Mouse (Mus musculus): ENCODE measurements around the gene Lmod2. TPM values are rescaled to one million over a fixed set of nuclear protein-coding genes. Genes with fewer than 3 reads are reported as not detected.
A peak's percentile ranks its signal among the peaks of the same experiment; 100 is the strongest.

The Lmod2 gene
- polyA plus RNA-seq, 1 experiment from 2014 or later, result 0.47 TPM

DNA sequence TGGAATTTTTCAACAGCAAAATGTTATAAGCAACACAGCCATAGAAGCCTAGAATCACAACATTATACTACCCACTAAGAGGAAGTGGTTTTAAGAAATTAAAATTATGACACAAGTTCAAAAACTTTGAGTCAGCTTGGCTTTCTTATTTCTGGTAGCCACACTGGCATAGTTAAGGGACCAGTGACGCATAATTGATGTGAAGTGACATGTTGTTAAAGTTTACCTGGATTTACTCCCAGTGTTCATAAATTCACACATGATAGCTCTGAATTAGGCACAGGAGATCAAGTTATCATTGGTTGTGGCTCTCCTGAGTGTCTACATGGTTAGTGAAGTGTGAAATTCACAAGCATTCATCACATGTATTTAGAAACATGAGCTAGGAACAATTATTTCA lies 32.7 kb upstream of the Lmod2 start:
- ATAC-seq (no peak), DNase-seq (ENCODE audit: low spot score) (no peak)
- H3K27me3 ChIP-seq (replicated peaks; ENCODE audit: insufficient read depth, low read length), result no peaks in the 10 kb centered on the region
- H3K27ac ChIP-seq (ENCODE audit: low read length), result no peak overlapping the region
- H3K4me1 ChIP-seq (ENCODE audit: insufficient read depth, low read depth, low read length), result no peaks in the 10 kb centered on the region
- no peaks in the 10 kb centered on the region for H3K9me3 ChIP-seq (ENCODE audit: low read length)
- no peaks in the 10 kb centered on the region for H3K36me3 ChIP-seq (ENCODE audit: insufficient read depth, low read length)
- H3K4me3 ChIP-seq (ENCODE audit: low read depth, low read length), result no peak overlapping the region
- TF ChIP-seq EP300 (IDR thresholded peaks at IDR 0.05) (no peak), CTCF (IDR thresholded peaks at IDR 0.05) (no peak)
- no peak overlapping the region for H3K4me2 ChIP-seq (replicated peaks; ENCODE audit: low read depth, low read length)
- no peak overlapping the region for H3K9ac ChIP-seq (replicated peaks; ENCODE audit: low read depth)
- 93% methylated on average over 1 of the region's 1 CpGs for WGBS

DNA sequence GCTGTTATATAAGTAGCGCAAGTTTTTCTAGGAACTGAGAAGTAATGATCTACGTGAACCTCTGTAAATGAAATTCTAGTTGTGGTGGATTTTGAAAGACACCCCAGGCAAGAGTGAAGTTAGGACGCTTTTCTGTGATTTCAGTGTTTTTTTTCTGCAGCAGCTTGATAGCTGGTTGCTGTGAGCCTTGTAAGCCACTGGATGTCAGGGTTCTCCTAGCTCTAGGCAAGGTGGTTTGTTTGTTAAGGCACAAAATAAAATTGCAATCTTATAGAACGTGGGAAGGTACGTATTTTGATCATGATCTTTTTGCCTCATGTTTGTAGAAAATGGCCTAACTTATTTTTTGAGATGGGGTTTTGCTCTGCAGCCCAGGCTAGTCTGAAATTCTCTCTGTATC lies 28.6 kb upstream of the Lmod2 start:
- 78% methylated on average over 5 of the region's 5 CpGs for WGBS
- Histone ChIP-seq H3K9me3 (ENCODE audit: low read length) (no peaks in the 10 kb centered on the region), H3K36me3 (ENCODE audit: insufficient read depth, low read length) (no peaks in the 10 kb centered on the region), H3K9ac (replicated peaks; ENCODE audit: low read depth) (no peak overlapping the region), H3K27me3 (replicated peaks; ENCODE audit: insufficient read depth, low read length) (no peaks in the 10 kb centered on the region), H3K4me2 (replicated peaks; ENCODE audit: low read depth, low read length) (no peak overlapping the region), H3K4me3 (ENCODE audit: low read depth, low read length) (no peak overlapping the region), H3K27ac (ENCODE audit: low read length) (no peak overlapping the region), H3K4me1 (ENCODE audit: insufficient read depth, low read depth, low read length) (no peaks in the 10 kb centered on the region)
- TF ChIP-seq CTCF (IDR thresholded peaks at IDR 0.05) (peak; percentile 57), EP300 (IDR thresholded peaks at IDR 0.05) (no peak)
- ATAC-seq (no peak), DNase-seq (ENCODE audit: low spot score) (no peak)

DNA sequence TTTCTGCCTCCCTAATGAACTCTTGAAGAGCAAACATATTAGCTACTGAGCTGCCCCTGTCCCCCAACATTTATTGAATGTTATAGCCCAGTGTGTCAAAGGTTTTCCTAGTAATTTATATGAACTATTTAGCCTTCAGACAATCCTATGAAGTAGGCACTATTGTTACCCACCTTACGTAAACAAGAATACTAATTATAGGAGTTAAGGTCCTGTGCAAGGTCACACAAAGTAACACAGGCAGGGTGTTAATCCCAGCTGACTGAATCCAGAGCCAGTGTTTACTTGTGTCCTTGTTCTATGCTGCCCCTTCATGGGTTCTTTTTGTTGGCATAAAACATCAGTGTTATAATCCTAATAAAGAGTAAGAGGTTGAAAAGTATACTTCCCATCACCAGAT lies 27.9 kb upstream of the Lmod2 start:
- ATAC-seq (no peak), DNase-seq (ENCODE audit: low spot score) (no peak)
- H3K4me2 ChIP-seq (replicated peaks; ENCODE audit: low read depth, low read length), result no peak overlapping the region
- TF ChIP-seq EP300 (IDR thresholded peaks at IDR 0.05) (no peak), CTCF (IDR thresholded peaks at IDR 0.05) (no peak)
- no peak overlapping the region for H3K9ac ChIP-seq (replicated peaks; ENCODE audit: low read depth)
- no peak overlapping the region for H3K27ac ChIP-seq (ENCODE audit: low read length)
- H3K4me3 ChIP-seq (ENCODE audit: low read depth, low read length), result no peak overlapping the region
- WGBS, result 85% methylated on average over 1 of the region's 1 CpGs
- no peaks in the 10 kb centered on the region for H3K9me3 ChIP-seq (ENCODE audit: low read length)
- H3K36me3 ChIP-seq (ENCODE audit: insufficient read depth, low read length), result no peaks in the 10 kb centered on the region
- H3K27me3 ChIP-seq (replicated peaks; ENCODE audit: insufficient read depth, low read length), result no peaks in the 10 kb centered on the region
- no peaks in the 10 kb centered on the region for H3K4me1 ChIP-seq (ENCODE audit: insufficient read depth, low read depth, low read length)

DNA sequence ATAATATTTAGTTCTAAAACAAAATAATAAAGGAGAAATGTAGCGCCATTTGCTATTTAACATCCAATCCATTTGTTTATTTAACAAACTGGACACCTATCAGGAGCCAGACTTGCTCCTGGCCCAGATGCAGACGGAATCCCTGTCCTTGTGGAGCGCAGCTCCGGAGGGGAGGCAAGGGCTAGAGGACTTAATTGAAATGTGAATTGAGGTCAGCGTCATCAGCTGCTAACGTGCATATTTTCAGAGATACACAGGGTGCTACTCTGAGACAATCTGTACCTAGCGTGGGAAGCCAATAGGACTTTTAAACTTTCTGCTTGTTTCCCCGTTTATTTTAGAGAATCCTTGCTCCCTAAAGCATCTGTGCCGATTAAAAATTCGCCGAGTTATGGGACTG lies 27.3 kb upstream of the Lmod2 start:
- WGBS, result 60% methylated on average over 11 of the region's 11 CpGs
- ATAC-seq (no peak), DNase-seq (ENCODE audit: low spot score) (no peak)
- Histone ChIP-seq H3K27ac (ENCODE audit: low read length) (no peak overlapping the region), H3K27me3 (replicated peaks; ENCODE audit: insufficient read depth, low read length) (no peaks in the 10 kb centered on the region), H3K4me2 (replicated peaks; ENCODE audit: low read depth, low read length) (no peak overlapping the region), H3K36me3 (ENCODE audit: insufficient read depth, low read length) (no peaks in the 10 kb centered on the region), H3K9me3 (ENCODE audit: low read length) (no peaks in the 10 kb centered on the region), H3K9ac (replicated peaks; ENCODE audit: low read depth) (no peak overlapping the region), H3K4me1 (ENCODE audit: insufficient read depth, low read depth, low read length) (no peaks in the 10 kb centered on the region), H3K4me3 (ENCODE audit: low read depth, low read length) (no peak overlapping the region)
- TF ChIP-seq EP300 (IDR thresholded peaks at IDR 0.05) (no peak), CTCF (IDR thresholded peaks at IDR 0.05) (no peak)

DNA sequence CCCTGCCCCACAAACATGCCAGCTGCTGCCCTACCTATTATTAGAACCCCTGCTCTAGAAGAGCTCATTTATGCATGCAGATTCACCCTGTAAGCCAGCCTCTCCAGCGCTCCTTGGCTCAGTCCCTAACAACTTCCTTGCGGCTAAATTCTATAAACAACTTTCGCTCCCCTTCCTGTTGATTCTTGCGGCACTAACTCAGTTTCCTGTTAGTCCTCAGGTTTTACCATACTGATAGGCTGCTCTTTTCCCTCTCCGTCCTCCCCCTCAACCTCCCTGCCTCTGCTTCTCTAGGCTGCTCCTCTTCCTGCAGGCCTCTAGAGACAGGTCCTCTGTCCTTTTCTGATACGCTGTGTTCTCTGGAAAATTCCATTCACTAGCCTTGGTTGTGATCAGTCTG lies 26.4 kb upstream of the Lmod2 start:
- H3K9ac ChIP-seq (replicated peaks; ENCODE audit: low read depth), result no peak overlapping the region
- H3K9me3 ChIP-seq (ENCODE audit: low read length), result no peaks in the 10 kb centered on the region
- no peaks in the 10 kb centered on the region for H3K27me3 ChIP-seq (replicated peaks; ENCODE audit: insufficient read depth, low read length)
- WGBS, result 42% methylated on average over 6 of the region's 6 CpGs
- DNase-seq (ENCODE audit: low spot score) (peak; percentile 47), ATAC-seq (peak; percentile 56)
- no peaks in the 10 kb centered on the region for H3K36me3 ChIP-seq (ENCODE audit: insufficient read depth, low read length)
- no peaks in the 10 kb centered on the region for H3K4me1 ChIP-seq (ENCODE audit: insufficient read depth, low read depth, low read length)
- no peak overlapping the region for H3K4me3 ChIP-seq (ENCODE audit: low read depth, low read length)
- no peak overlapping the region for H3K4me2 ChIP-seq (replicated peaks; ENCODE audit: low read depth, low read length)
- TF ChIP-seq CTCF (IDR thresholded peaks at IDR 0.05) (no peak), EP300 (IDR thresholded peaks at IDR 0.05) (peak; percentile 66)
- H3K27ac ChIP-seq (ENCODE audit: low read length), result no peak overlapping the region

DNA sequence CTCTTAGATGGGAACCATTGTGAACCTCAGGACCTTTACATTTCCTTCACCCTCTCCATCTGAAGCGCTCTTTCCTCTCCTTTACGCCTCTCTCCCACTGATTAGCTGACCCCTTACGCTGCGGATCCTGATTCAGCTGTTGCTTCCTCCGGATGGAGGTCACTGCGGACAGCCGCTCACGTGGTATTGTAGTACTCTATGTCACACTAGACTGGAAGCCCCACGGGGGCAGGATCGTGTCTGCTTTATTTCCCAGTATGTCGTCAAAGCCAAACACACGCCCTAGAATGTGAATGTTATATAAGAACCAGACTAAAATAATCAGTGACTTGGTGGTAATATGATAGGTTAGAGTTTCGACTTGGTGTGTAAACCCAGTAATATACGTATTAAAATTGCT lies 25.1 kb upstream of the Lmod2 start:
- Histone ChIP-seq H3K9me3 (ENCODE audit: low read length) (no peaks in the 10 kb centered on the region), H3K4me3 (ENCODE audit: low read depth, low read length) (no peak overlapping the region), H3K9ac (replicated peaks; ENCODE audit: low read depth) (no peak overlapping the region), H3K27ac (ENCODE audit: low read length) (no peak overlapping the region), H3K4me1 (ENCODE audit: insufficient read depth, low read depth, low read length) (no peaks in the 10 kb centered on the region), H3K36me3 (ENCODE audit: insufficient read depth, low read length) (no peaks in the 10 kb centered on the region), H3K4me2 (replicated peaks; ENCODE audit: low read depth, low read length) (no peak overlapping the region), H3K27me3 (replicated peaks; ENCODE audit: insufficient read depth, low read length) (no peaks in the 10 kb centered on the region)
- 87% methylated on average over 14 of the region's 14 CpGs for WGBS
- DNase-seq (ENCODE audit: low spot score) (no peak), ATAC-seq (no peak)
- TF ChIP-seq CTCF (IDR thresholded peaks at IDR 0.05), result no peak
- TF ChIP-seq EP300 (IDR thresholded peaks at IDR 0.05), result no peak

DNA sequence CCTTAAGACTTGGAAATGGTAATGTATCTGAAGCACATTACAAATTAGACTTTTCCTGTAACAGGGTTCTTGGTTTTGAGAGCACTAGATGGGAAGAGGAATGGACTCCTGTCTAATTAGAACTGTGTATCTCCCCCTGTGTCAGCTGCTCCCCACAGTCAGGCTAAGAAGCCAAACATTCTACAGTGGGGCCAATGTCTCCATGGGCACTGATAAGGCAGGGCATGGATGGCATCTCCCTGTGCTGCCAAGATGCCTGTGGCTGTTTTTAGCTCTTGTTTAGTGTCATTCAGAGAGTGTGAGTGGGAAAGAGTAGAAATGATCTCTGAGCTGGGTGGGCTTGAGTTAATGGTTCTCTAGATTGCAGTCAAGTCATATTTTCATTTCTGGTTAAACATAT lies 24.2 kb upstream of the Lmod2 start:
- TF ChIP-seq CTCF (IDR thresholded peaks at IDR 0.05) (no peak), EP300 (IDR thresholded peaks at IDR 0.05) (no peak)
- ATAC-seq (no peak), DNase-seq (ENCODE audit: low spot score) (no peak)
- Histone ChIP-seq H3K4me1 (ENCODE audit: insufficient read depth, low read depth, low read length) (no peaks in the 10 kb centered on the region), H3K9ac (replicated peaks; ENCODE audit: low read depth) (no peak overlapping the region), H3K9me3 (ENCODE audit: low read length) (no peaks in the 10 kb centered on the region), H3K36me3 (ENCODE audit: insufficient read depth, low read length) (no peaks in the 10 kb centered on the region), H3K4me2 (replicated peaks; ENCODE audit: low read depth, low read length) (no peak overlapping the region), H3K4me3 (ENCODE audit: low read depth, low read length) (no peak overlapping the region), H3K27ac (ENCODE audit: low read length) (no peak overlapping the region), H3K27me3 (replicated peaks; ENCODE audit: insufficient read depth, low read length) (no peaks in the 10 kb centered on the region)

Data from lung, postnatal 0 days (tissue).